Mouse (Mus musculus): ENCODE results near the gene Klk5.

GRCm38 (mm10) chr7:43826056-43826455, 15.7 kb upstream of the Klk5 start:
- TF ChIP-seq CTCF (IDR thresholded peaks at IDR 0.05; ENCODE audit: low read depth) (no peak), EP300 (IDR thresholded peaks at IDR 0.05; ENCODE audit: low read depth) (no peak)
